Mouse (Mus musculus) testis, adult 2 months (tissue): Measurements from ENCODE around the gene Ptpn7.

Source experiments
- CTCF ChIP-seq: fragments of 200-500 bp; IDR thresholded peaks from 2 replicates; pipeline ENCODE4 v1.5.1; 2012; ENCODE audit warnings: low read depth, mild to moderate bottlenecking, inconsistent platforms, low read length, moderate library complexity; ENCODE audit not compliant: control insufficient read depth, insufficient read depth, insufficient replicate concordance
- POLR2A ChIP-seq: fragments of 200-500 bp; IDR thresholded peaks from 2 replicates; pipeline ENCODE4 v1.6.1; 2012; ENCODE audit warnings: low read depth, mild to moderate bottlenecking, inconsistent platforms, low read length, moderate library complexity; ENCODE audit not compliant: control insufficient read depth

- TF ChIP-seq POLR2A (no peak), CTCF (no peak)
Observed at GRCm38 (mm10) chr1:135154011-135154410, 21.5 kb downstream of the Ptpn7 start.
